14 mouse cellular contexts compared by ENCODE assay signal in genomic region chr10:19570288-19570687, GRCm38 (mm10). TPM values are rescaled to one million over a fixed set of nuclear protein-coding genes. Genes with fewer than 3 reads are reported as not detected.
A peak's percentile ranks its signal among the peaks of the same experiment; 100 is the strongest.
DNase-seq lines count a peak whose midpoint lies in the region; ATAC-seq lines count a peak whose summit lies in the region.
"Had no signal": no experiment of that assay in that cellular context is flagged by ENCODE, and none has a peak within 500 bp of the region (broad histone marks: within the 10 kb centered on the region; RNA-seq: fewer than 3 reads in every experiment).

No protein-coding gene starts in this region.

- H3K27ac ChIP-seq in liver, embryonic 13.5 days, result peak overlapping the region; percentile 20; the same call in 1 of the 2 replicates
- H3K27ac ChIP-seq in liver, embryonic 12.5 days, result no peak overlapping the region
- peak overlapping the region; percentile 88 for H3K27ac ChIP-seq in brown adipose tissue, adult 24 weeks (replicated peaks; ENCODE audit: low read depth, low read length)

- intact Hi-C loops in heart, postnatal 10 days (cut with DNase I), result no loop called here

- H3K4me1 ChIP-seq in liver, embryonic 13.5 days (replicated peaks), result 0 out of 2 replicates have a peak, but pooled peaks cover 8% of the 10 kb centered on the region
- peaks cover 18% of the 10 kb centered on the region for H3K4me1 ChIP-seq in liver, embryonic 12.5 days
- peaks cover 18% of the 10 kb centered on the region for H3K4me1 ChIP-seq in brown adipose tissue, adult 24 weeks (ENCODE audit: control insufficient read depth, insufficient read depth, insufficient read length, low read length)

- H3K4me3 ChIP-seq in liver, embryonic 13.5 days (replicated peaks), result no peak overlapping the region
- H3K4me3 ChIP-seq in liver, embryonic 12.5 days, result no peak overlapping the region
- no peak overlapping the region for H3K4me3 ChIP-seq in brown adipose tissue, adult 24 weeks (ENCODE audit: insufficient read depth, low read depth, low read length)

- no peaks in the 10 kb centered on the region for H3K27me3 ChIP-seq in liver, embryonic 13.5 days
- no peaks in the 10 kb centered on the region for H3K27me3 ChIP-seq in liver, embryonic 12.5 days (replicated peaks)

- DNase-seq in heart, adult 11 months, result peak; percentile 94
- no peak for DNase-seq in heart, postnatal 10 days
- no peak for DNase-seq in liver, embryonic 13.5 days
- no peak for DNase-seq in adrenal gland, postnatal 25 days
- no peak for DNase-seq in ovary, adult 18-20 months (ENCODE audit: low spot score)
- DNase-seq: gastrocnemius, postnatal 36 days; kidney, postnatal 25 days; thymus, adult 2 months had no signal

- WGBS in liver, embryonic 13.5 days (ENCODE audit: insufficient replicate concordance), result 31% methylated on average over 4 of the region's 4 CpGs
- WGBS in liver, embryonic 12.5 days (ENCODE audit: insufficient replicate concordance), result 24% methylated on average over 4 of the region's 4 CpGs

- no peak overlapping the region for H3K9ac ChIP-seq in liver, embryonic 13.5 days
- no peak overlapping the region for H3K9ac ChIP-seq in liver, embryonic 12.5 days

- no peak overlapping the region for H3K4me2 ChIP-seq in liver, embryonic 13.5 days
- H3K4me2 ChIP-seq in liver, embryonic 12.5 days, result no peak overlapping the region

- no peaks in the 10 kb centered on the region for H3K9me3 ChIP-seq in liver, embryonic 13.5 days (replicated peaks)
- no peaks in the 10 kb centered on the region for H3K9me3 ChIP-seq in liver, embryonic 12.5 days (replicated peaks)

- ATAC-seq in liver, embryonic 13.5 days (ENCODE audit: low read depth), result no peak
- no peak for ATAC-seq in liver, embryonic 12.5 days
- ATAC-seq in monocyte, adult 5-6 weeks (replicated peaks; ENCODE audit: insufficient number of reproducible peaks, low FRiP score, low TSS enrichment, poor library complexity, severe bottlenecking), result peak; percentile 57
- ATAC-seq: inflammation-experienced regulatory T-cells, adult 6 months had no signal

- H3K36me3 ChIP-seq in liver, embryonic 13.5 days, result no peaks in the 10 kb centered on the region
- no peaks in the 10 kb centered on the region for H3K36me3 ChIP-seq in liver, embryonic 12.5 days

RNA-seq across cellular contexts. Expression of gene Ifngr1, which starts 21.5 kb away (rescaled TPM):
- total RNA-seq in heart, postnatal 10 days (2021), result 10 to 100 TPM; 45.7 to 55.4 TPM
- 40.0 and 43.8 TPM in 2 replicates for polyA plus RNA-seq in liver, embryonic 13.5 days (2015; fragmentation: Nextera tagmentation; extraction: Ambion mirVana)
- 38.0 and 40.7 TPM in 2 replicates for polyA plus RNA-seq in liver, embryonic 12.5 days (2016; fragmentation: Nextera tagmentation; extraction: Ambion mirVana)
- polyA plus RNA-seq in brown adipose tissue, adult 24 weeks (2012; ENCODE audit: insufficient read depth, insufficient read length, missing spikeins), result 46.2 and 88.9 TPM in 2 replicates
- total RNA-seq in monocyte, adult 5-6 weeks (2017), result 1,014 to 1,366 TPM (median 1,192 TPM) in 3 replicates
- total RNA-seq in adrenal gland, postnatal 25 days (2021), result 36.6 and 37.4 TPM in 2 replicates

RNA-seq across cellular contexts. Expression of gene Il22ra2, which starts 51.5 kb away (rescaled TPM):
- total RNA-seq in heart, postnatal 10 days (2021), result not detected
- 0.05 TPM in 2 replicates for polyA plus RNA-seq in liver, embryonic 13.5 days (2015; fragmentation: Nextera tagmentation; extraction: Ambion mirVana)
- not detected in 2 replicates for polyA plus RNA-seq in liver, embryonic 12.5 days (2016; fragmentation: Nextera tagmentation; extraction: Ambion mirVana)
- polyA plus RNA-seq in brown adipose tissue, adult 24 weeks (2012; ENCODE audit: insufficient read depth, insufficient read length, missing spikeins), result 0.46 TPM in 1 of 2 replicates, not detected in the other
- total RNA-seq in monocyte, adult 5-6 weeks (2017), result 1.0 to 1.4 TPM in 2 of 3 replicates, not detected in the other
- not detected in 2 replicates for total RNA-seq in adrenal gland, postnatal 25 days (2021)
- total RNA-seq: gastrocnemius, postnatal 36 days; left cerebral cortex, postnatal 25 days had no signal
- polyA plus RNA-seq: forebrain, embryonic 11.5 days; thymus, adult 2 months had no signal

Comparison
In these comparisons a context has a peak if more than half of its experiments do, and no peak if none do; other contexts are left out.
1. RNA of gene Ifngr1, which starts 21.5 kb away (total RNA-seq): 1,014 to 1,366 TPM in monocyte, adult 5-6 weeks; 45.7 to 55.4 TPM in heart, postnatal 10 days and 36.6 to 37.4 TPM in adrenal gland, postnatal 25 days; every median in the first group is over 10 times any median in the second.